Mouse (Mus musculus): ENCODE results near the gene Gemin5. TPM values are rescaled to one million over a fixed set of nuclear protein-coding genes. Genes with fewer than 3 reads are reported as not detected.

Gene Gemin5
- polyA plus RNA-seq, 1 experiment from 2014 or later: 22.5 TPM

DNA sequence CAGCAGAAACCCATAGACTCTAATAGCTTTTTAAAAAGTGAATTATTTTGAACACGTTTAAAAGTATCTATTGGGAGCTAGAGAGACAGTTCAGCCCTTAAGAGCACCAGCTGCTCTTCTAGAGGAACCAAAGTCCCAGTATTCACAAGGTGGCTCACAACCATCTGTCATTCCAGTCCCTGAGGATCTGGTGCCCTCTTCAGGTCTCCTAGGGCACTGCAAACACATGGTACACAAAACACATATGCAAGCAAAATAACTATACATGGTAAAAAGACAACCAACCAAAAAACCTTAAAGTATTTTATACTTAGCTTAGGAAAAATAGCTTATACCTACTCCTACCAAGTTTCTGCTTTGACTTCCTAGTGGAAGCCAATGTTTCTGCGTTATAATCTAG, 3.3 kb downstream of the Gemin5 start:
- H3K4me3 ChIP-seq: no peak overlapping the region
- H3K9ac ChIP-seq: no peak overlapping the region
- H3K4me1 ChIP-seq: peaks cover 10% of the 10 kb centered on the region
- no peak for ATAC-seq (ENCODE audit: low FRiP score)
- 98% methylated on average over 2 of the region's 2 CpGs for WGBS
- H3K27ac ChIP-seq: no peak overlapping the region
- no peaks in the 10 kb centered on the region for H3K27me3 ChIP-seq
- peaks cover 53% of the 10 kb centered on the region for H3K36me3 ChIP-seq
- H3K9me3 ChIP-seq (replicated peaks): no peaks in the 10 kb centered on the region
- H3K4me2 ChIP-seq (replicated peaks): no peak overlapping the region

DNA sequence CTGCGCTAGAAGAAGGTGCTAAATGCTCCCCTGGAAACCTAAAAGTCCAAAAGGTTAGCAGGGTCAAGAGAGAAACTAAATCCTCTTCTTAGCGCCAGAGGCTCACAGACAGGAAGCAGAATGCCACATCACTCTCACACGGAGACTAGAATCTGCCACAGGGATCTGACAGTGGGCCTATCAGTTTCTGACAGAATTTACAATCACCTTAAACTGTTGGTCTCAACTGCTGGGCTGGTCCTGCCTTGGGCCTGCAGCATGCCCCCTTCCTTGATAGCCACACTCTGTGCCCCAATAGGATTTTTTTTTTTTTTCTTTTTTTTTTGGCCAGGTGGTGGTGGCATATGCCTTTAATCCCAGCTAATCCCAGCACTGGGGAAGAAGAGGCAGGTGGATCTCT, 11.5 kb downstream of the Gemin5 start:
- no peak for ATAC-seq (ENCODE audit: low FRiP score)
- Histone ChIP-seq H3K4me1 (no peaks in the 10 kb centered on the region), H3K4me3 (no peak overlapping the region), H3K36me3 (peaks cover 74% of the 10 kb centered on the region), H3K27me3 (no peaks in the 10 kb centered on the region), H3K9me3 (replicated peaks) (no peaks in the 10 kb centered on the region), H3K27ac (no peak overlapping the region), H3K9ac (no peak overlapping the region), H3K4me2 (replicated peaks) (no peak overlapping the region)
- 89% methylated on average over 3 of the region's 3 CpGs for WGBS

DNA sequence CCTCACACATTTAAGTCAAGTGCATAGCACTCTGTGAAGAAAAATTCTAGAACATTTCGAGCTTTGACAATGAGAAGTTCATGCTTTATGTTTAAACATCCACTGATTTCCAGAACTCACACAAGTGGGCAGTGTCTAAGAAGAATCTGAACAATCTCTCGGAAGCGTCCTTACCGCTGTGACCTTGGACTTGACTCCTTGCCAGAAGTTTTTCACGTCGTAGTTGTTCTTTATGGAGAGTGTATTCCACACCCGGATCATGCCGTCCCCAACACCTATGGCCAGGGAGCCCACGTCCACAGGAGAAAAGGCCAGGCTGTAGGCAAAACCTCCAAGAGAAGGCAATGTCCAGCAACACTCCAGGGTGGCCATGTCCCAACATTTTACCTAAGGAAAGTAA, 12.9 kb downstream of the Gemin5 start:
- Histone ChIP-seq H3K9ac (no peak overlapping the region), H3K4me2 (replicated peaks) (no peak overlapping the region), H3K4me1 (no peaks in the 10 kb centered on the region), H3K4me3 (no peak overlapping the region), H3K27ac (no peak overlapping the region), H3K27me3 (no peaks in the 10 kb centered on the region), H3K36me3 (peaks cover 78% of the 10 kb centered on the region), H3K9me3 (replicated peaks) (no peaks in the 10 kb centered on the region)
- no peak for ATAC-seq (ENCODE audit: low FRiP score)
- WGBS: 95% methylated on average over 9 of the region's 9 CpGs

DNA sequence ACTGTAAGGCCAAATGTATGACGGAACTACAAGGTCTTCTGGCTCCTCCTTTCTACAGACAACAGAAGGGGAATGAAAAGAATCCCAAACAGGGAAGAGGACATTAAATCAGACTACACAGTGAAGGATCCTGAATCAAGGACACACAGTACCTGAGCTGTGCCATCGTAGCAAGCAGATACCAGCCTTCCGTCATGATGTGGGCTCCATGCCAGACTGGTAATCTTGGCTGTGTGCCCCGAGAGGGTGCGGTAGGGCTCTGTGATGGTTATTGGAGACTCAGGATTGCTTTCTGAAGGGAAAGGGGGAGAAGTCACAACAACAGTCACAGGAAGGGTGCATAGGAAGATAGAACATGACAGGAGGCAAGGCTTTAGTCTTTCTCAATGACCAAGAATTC, 22.1 kb downstream of the Gemin5 start:
- Histone ChIP-seq H3K4me1 (no peaks in the 10 kb centered on the region), H3K36me3 (peaks cover 85% of the 10 kb centered on the region), H3K27ac (no peak overlapping the region), H3K27me3 (no peaks in the 10 kb centered on the region), H3K4me3 (no peak overlapping the region), H3K9ac (no peak overlapping the region), H3K9me3 (replicated peaks) (no peaks in the 10 kb centered on the region), H3K4me2 (replicated peaks) (no peak overlapping the region)
- no peak for ATAC-seq (ENCODE audit: low FRiP score)
- 91% methylated on average over 5 of the region's 5 CpGs for WGBS

DNA sequence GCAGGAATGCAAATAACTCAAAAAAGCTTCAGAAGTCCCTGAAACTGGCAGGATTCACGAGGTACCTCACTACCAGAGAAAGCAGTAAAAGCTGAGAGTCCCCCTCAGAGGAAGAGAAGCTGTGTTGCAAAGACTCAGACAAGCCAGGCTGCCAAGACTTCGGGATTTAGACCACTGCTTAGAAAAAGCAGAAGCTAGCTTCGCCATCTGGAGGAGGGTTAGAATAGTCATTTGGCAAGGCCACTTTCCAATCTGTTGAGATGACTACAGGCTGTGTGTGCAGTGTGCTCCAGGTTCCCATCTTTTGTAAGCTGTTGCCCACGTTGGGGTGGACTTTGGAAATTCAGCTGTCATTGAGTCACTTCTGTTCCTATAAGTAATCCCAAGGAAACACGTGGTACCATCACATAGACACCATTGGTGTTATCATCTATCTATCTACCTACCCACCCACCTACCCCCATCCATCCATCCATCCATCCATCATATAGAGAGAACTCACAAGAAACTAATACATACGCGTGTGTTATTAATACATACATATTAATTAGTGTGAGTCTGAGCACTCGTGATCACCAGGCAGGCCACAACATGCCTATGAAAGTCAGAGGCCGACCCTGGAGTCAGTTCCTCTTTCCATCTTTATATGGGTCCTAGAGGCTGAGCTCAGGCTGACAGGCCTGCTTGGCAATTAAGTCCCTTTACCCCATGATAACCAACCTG, 24.5 kb downstream of the Gemin5 start:
- H3K36me3 ChIP-seq: peaks cover 87% of the 10 kb centered on the region
- no peak overlapping the region for H3K4me2 ChIP-seq (replicated peaks)
- 92% methylated on average over 9 of the region's 9 CpGs for WGBS
- H3K27ac ChIP-seq: no peak overlapping the region
- no peaks in the 10 kb centered on the region for H3K9me3 ChIP-seq (replicated peaks)
- H3K4me1 ChIP-seq: no peaks in the 10 kb centered on the region
- no peak for ATAC-seq (ENCODE audit: low FRiP score)
- H3K4me3 ChIP-seq: no peak overlapping the region
- no peaks in the 10 kb centered on the region for H3K27me3 ChIP-seq
- no peak overlapping the region for H3K9ac ChIP-seq

DNA sequence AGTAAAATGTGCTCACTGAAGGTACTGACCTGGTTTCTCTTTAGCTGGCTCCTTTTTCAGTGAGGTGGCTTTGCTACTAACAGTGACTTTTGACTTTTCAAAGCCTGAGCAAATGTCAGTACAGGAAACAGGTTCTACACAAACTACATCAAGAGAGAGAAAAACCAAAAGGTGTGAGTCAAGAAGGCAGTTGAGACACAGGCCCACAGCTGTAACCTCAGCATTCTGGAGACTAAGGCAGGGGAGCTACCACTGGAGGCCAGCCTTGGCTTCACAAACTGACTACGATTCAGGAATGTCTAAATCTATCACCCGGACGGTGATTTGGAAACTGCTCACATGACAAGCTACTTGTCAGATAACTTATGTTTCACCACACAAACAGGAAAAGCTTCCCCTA, 28.9 kb downstream of the Gemin5 start:
- peaks cover 80% of the 10 kb centered on the region for H3K36me3 ChIP-seq
- no peaks in the 10 kb centered on the region for H3K9me3 ChIP-seq (replicated peaks)
- H3K4me1 ChIP-seq: no peaks in the 10 kb centered on the region
- no peak overlapping the region for H3K4me2 ChIP-seq (replicated peaks)
- H3K27me3 ChIP-seq: no peaks in the 10 kb centered on the region
- no peak for ATAC-seq (ENCODE audit: low FRiP score)
- H3K9ac ChIP-seq: no peak overlapping the region
- 92% methylated on average over 3 of the region's 3 CpGs for WGBS
- H3K27ac ChIP-seq: no peak overlapping the region
- H3K4me3 ChIP-seq: no peak overlapping the region

DNA sequence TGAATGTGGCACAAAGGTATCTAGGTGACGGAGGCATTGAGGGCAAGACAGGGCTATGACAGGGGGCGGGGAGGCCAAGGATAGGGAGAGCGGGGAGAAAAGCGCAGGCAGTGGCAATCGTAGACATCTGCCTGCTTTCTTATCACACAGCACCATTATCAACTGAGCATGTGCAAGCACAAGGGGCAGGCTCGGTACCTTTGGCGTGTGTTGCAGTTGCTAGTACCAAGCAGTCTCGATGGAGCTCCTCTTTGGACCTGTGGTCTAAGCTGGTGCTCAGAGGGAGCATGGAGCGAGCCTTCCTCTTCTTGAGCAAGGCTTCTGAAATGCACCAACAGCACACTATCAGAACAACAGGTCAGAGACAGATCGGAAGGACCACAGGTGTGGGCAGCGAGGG, 29.5 kb downstream of the Gemin5 start:
- Histone ChIP-seq H3K9me3 (replicated peaks) (no peaks in the 10 kb centered on the region), H3K4me2 (replicated peaks) (no peak overlapping the region), H3K4me1 (no peaks in the 10 kb centered on the region), H3K4me3 (no peak overlapping the region), H3K36me3 (peaks cover 80% of the 10 kb centered on the region), H3K9ac (no peak overlapping the region), H3K27me3 (no peaks in the 10 kb centered on the region), H3K27ac (no peak overlapping the region)
- 81% methylated on average over 11 of the region's 11 CpGs for WGBS
- ATAC-seq (ENCODE audit: low FRiP score): no peak

DNA sequence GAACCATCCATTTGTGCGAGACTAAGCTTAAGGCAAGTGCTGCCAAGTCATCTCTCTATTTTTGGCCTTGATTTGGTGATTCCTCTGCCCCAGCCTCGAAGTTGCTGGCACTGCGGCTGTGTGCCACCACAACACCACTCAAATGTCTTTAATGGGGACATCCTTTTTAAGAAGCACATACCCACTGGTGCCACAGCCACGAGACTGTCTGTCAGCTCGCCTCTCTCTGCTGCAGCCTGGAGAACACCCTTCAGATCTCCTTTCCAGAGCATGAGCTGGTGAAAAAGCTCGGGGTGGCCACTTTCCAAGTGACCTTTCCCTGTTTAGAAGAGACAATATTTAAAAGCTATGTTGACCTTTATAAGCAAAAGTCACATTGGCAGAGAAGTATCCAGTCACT, 31.7 kb downstream of the Gemin5 start:
- Histone ChIP-seq H3K9ac (no peak overlapping the region), H3K4me3 (no peak overlapping the region), H3K36me3 (peaks cover 87% of the 10 kb centered on the region), H3K27me3 (no peaks in the 10 kb centered on the region), H3K27ac (no peak overlapping the region), H3K9me3 (replicated peaks) (no peaks in the 10 kb centered on the region), H3K4me1 (no peaks in the 10 kb centered on the region), H3K4me2 (replicated peaks) (no peak overlapping the region)
- ATAC-seq (ENCODE audit: low FRiP score): no peak
- WGBS: 91% methylated on average over 6 of the region's 6 CpGs

DNA sequence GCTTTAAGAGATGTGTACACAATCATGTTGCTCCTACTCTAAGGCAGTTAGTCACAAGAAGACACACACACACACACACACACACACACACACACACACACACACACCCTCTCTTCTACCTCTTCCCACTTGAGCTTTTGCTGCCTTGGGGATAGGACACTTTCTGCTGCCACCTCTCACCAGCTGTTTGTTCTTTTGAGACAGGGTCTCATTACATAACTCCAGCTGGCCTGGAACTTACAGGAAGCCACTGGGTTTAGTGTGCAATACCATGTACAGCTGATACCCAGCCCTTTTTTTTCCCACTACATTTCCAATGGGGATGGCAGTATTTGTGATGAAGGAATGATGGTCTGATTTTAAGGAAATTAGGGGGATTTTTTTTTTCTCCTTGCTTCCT, 33.0 kb downstream of the Gemin5 start:
- Histone ChIP-seq H3K27ac (no peak overlapping the region), H3K4me1 (no peaks in the 10 kb centered on the region), H3K27me3 (no peaks in the 10 kb centered on the region), H3K4me3 (no peak overlapping the region), H3K4me2 (replicated peaks) (no peak overlapping the region), H3K9me3 (replicated peaks) (no peaks in the 10 kb centered on the region), H3K9ac (no peak overlapping the region), H3K36me3 (peaks cover 87% of the 10 kb centered on the region)
- ATAC-seq (ENCODE audit: low FRiP score): no peak

DNA sequence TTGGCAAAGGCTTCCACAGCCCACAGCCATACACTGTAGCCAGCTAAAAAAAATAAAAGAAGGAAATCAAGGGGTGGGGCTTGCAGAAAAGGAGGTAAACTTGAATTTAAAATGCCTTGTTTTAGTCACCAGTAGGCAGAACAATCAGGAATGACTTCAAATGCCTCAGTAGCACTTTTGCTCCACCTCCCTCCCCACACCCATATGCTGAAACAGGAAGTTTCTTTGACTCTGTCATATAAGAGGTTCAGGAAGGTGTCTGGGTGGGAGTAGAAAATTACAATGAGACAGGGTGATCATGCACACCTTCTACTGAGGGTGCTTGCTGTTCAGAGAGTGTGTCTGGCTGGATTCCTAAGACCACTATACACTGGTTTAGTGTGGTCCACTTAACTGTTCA, 33.5 kb downstream of the Gemin5 start:
- Histone ChIP-seq H3K27ac (no peak overlapping the region), H3K4me1 (no peaks in the 10 kb centered on the region), H3K4me3 (no peak overlapping the region), H3K9me3 (replicated peaks) (no peaks in the 10 kb centered on the region), H3K9ac (no peak overlapping the region), H3K4me2 (replicated peaks) (no peak overlapping the region), H3K27me3 (no peaks in the 10 kb centered on the region), H3K36me3 (peaks cover 87% of the 10 kb centered on the region)
- ATAC-seq (ENCODE audit: low FRiP score): no peak

DNA sequence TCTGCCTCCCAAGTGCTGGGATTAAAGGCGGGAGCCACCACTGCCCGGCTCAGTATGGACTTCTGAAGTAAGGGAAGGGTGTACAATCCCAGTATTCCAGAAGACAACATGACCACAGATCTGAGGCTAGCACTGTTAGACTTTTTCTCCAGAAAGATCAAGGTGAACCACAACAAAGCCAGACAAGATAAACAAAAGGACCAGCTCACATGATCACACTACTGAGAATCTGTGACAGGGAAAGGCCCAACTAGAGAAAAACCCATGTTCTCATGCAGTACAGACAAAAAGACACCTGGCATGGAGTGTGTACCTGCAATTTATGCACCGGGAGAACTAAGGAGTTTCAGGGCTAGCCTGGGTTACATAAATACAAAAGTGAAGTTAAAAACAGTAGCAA, 36.3 kb downstream of the Gemin5 start:
- Histone ChIP-seq H3K27me3 (no peaks in the 10 kb centered on the region), H3K36me3 (peaks cover 92% of the 10 kb centered on the region), H3K4me3 (no peak overlapping the region), H3K9ac (no peak overlapping the region), H3K27ac (no peak overlapping the region), H3K4me2 (replicated peaks) (no peak overlapping the region), H3K4me1 (no peaks in the 10 kb centered on the region), H3K9me3 (replicated peaks) (no peaks in the 10 kb centered on the region)
- WGBS: 96% methylated on average over 3 of the region's 3 CpGs
- ATAC-seq (ENCODE audit: low FRiP score): no peak

DNA sequence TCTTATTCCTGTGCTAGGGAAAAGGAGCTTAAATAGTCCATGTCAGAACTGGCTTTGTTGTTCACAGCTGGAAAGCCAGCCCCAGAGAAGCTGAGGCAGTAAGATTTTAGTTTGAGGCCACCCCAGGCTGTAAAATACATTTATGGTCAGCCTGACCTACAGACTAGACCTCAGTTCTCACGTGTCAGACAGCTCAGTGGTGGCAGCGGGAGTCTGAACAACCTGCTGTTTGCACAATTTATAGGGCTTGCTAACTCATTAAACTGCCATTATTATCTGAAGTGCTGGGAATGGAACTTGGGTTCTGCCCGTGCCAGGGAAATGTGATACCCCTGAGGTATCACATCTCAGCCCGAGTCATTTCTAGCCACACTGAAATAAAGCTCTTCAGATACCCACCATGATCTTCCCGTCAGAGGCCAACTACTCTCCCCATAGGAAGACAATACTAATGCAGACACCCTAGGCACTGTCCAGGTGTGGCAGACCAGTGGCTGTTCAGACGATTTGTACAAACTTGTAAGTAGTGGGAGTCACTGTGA, 39.0 kb downstream of the Gemin5 start:
- H3K4me3 ChIP-seq: no peak overlapping the region
- no peak overlapping the region for H3K4me2 ChIP-seq (replicated peaks)
- no peak overlapping the region for H3K27ac ChIP-seq
- H3K4me1 ChIP-seq: no peaks in the 10 kb centered on the region
- no peak for ATAC-seq (ENCODE audit: low FRiP score)
- peaks cover 88% of the 10 kb centered on the region for H3K36me3 ChIP-seq
- H3K27me3 ChIP-seq: no peaks in the 10 kb centered on the region
- H3K9me3 ChIP-seq (replicated peaks): no peaks in the 10 kb centered on the region
- H3K9ac ChIP-seq: no peak overlapping the region
- 81% methylated on average over 6 of the region's 6 CpGs for WGBS

DNA sequence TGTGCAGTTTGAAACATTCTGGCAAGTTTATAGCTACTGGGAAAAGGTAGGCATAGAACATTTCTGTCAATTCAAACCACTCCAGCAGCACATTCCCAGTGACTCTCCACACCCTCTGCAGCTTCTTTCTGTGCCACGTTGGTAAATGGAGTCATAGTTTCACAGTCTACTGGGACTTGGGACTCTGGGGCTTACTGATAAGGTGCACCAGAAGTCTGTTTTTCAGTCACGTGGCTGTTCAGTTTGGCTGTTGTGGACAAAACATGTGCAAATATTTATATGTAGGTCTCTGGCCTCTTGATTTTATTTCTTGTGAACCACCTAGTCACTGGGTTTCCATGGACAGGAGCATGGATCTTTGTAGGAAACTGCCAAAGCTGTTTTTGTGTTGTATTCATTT, 40.8 kb downstream of the Gemin5 start:
- no peak overlapping the region for H3K4me3 ChIP-seq
- H3K9me3 ChIP-seq (replicated peaks): no peaks in the 10 kb centered on the region
- no peak overlapping the region for H3K4me2 ChIP-seq (replicated peaks)
- H3K4me1 ChIP-seq: no peaks in the 10 kb centered on the region
- H3K27ac ChIP-seq: no peak overlapping the region
- no peak for ATAC-seq (ENCODE audit: low FRiP score)
- H3K36me3 ChIP-seq: peaks cover 91% of the 10 kb centered on the region
- 87% methylated on average over 2 of the region's 2 CpGs for WGBS
- H3K27me3 ChIP-seq: no peaks in the 10 kb centered on the region
- no peak overlapping the region for H3K9ac ChIP-seq
